In the genomic region with DNA sequence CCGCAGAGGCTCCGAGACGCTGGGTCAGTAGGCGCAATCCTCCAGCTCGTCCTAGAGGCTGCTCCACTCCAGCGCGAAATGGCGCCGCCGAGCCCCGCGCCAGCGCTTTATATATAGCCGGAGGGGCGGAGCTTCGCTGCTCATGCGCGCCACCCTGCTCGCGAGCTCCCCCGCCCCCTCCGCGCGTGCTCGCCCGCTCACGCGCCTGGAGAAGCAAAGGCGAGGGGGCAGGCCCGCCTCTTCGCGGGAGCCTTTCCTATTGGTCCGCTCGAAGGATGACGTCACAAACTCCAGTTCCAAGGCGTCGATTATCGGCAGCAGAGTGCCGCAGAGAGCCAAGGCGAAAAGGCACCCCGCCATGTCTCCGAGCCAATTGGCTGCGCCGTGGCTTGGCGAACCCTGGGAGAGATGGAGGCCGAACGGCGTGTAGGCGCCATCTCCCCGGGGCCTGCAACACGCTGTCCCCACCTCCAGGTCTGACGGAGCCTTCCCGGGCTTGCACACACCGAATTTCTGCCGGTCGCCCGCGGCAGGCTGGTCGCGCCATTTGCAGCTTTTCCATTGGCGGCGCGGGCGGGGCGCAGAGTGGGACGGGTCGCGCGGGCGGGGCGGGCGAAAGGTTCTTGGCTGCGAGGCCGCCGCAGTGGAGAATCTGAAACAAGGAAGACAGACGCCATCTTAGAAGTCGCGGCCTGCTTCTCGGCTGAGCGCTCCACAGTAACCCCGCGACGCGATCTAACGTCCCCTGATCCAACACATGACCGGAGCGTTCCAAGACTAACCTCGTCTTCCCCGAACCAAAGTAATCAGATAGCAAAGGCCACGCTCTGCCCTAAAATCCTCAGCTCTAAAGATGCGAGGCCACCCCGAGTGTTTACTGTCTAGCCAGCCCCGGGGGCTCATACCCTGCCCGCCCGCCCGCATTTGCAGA, we compare ENCODE assay signal across 8 mouse cellular contexts. TPM values are rescaled to one million over a fixed set of nuclear protein-coding genes. Genes with fewer than 3 reads are reported as not detected.
DNase-seq lines count a peak whose midpoint lies in the region; ATAC-seq and TF ChIP-seq lines count a peak whose summit lies in the region.

TSS of gene H2-DMa (plus strand) at position 293 of the 931 bp plus-strand sequence.

- H3K4me2 ChIP-seq in heart, embryonic 12.5 days: peak within 1 kb of the TSS; percentile 95
- H3K4me2 ChIP-seq in kidney, postnatal 0 days (ENCODE audit: low read length): peak within 1 kb of the TSS; percentile 95
- H3K4me2 ChIP-seq in liver, embryonic 11.5 days: peak within 1 kb of the TSS; percentile 97
- peak within 1 kb of the TSS; percentile 98 for H3K4me2 ChIP-seq in stomach, embryonic 14.5 days (replicated peaks; ENCODE audit: low read depth, low read length)

- peak within 1 kb of the TSS; percentile 86 for H3K4me3 ChIP-seq in C2C12 (ENCODE audit: insufficient read depth, poor library complexity, severe bottlenecking)
- H3K4me3 ChIP-seq in heart, embryonic 12.5 days: peak within 1 kb of the TSS; percentile 98
- peak within 1 kb of the TSS; percentile 95 for H3K4me3 ChIP-seq in kidney, postnatal 0 days (replicated peaks; ENCODE audit: low read depth, low read length)
- peak within 1 kb of the TSS; percentile 100 for H3K4me3 ChIP-seq in liver, embryonic 11.5 days (ENCODE audit: low read depth, low read length)
- peak within 1 kb of the TSS; percentile 99 for H3K4me3 ChIP-seq in stomach, embryonic 14.5 days (ENCODE audit: low read depth, low read length)

- under 1% methylated on average over 96 of the region's 96 CpGs for WGBS in heart, embryonic 12.5 days
- WGBS in kidney, postnatal 0 days: 1% methylated on average over 96 of the region's 96 CpGs
- WGBS in liver, embryonic 11.5 days: 2% methylated on average over 96 of the region's 96 CpGs
- 2% methylated on average over 96 of the region's 96 CpGs for WGBS in stomach, embryonic 14.5 days

- peaks cover 46% of the 10 kb centered on the region for H3K36me3 ChIP-seq in C2C12 (ENCODE audit: control insufficient read depth, insufficient read depth)
- peaks cover 43% of the 10 kb centered on the region for H3K36me3 ChIP-seq in heart, embryonic 12.5 days
- H3K36me3 ChIP-seq in kidney, postnatal 0 days (ENCODE audit: insufficient read depth, low read length): peaks cover 28% of the 10 kb centered on the region
- H3K36me3 ChIP-seq in liver, embryonic 11.5 days (ENCODE audit: control insufficient read depth, insufficient read depth, low read length): peaks cover 43% of the 10 kb centered on the region
- peaks cover 38% of the 10 kb centered on the region for H3K36me3 ChIP-seq in stomach, embryonic 14.5 days (ENCODE audit: control insufficient read depth, insufficient read depth, low read length)

- H3K79me2 ChIP-seq in C2C12 (ENCODE audit: control insufficient read depth, insufficient read depth): peaks cover 95% of the 10 kb centered on the region

- H3ac ChIP-seq in C2C12 (ENCODE audit: control insufficient read depth, insufficient read length, low read depth): peak within 1 kb of the TSS; percentile 96

- H3K9me3 ChIP-seq in heart, embryonic 12.5 days (replicated peaks): no peaks in the 10 kb centered on the region
- no peaks in the 10 kb centered on the region for H3K9me3 ChIP-seq in kidney, postnatal 0 days (replicated peaks; ENCODE audit: low read length)
- H3K9me3 ChIP-seq in liver, embryonic 11.5 days (ENCODE audit: control insufficient read depth, low read length): no peaks in the 10 kb centered on the region
- H3K9me3 ChIP-seq in stomach, embryonic 14.5 days (ENCODE audit: control insufficient read depth, low read depth, low read length): no peaks in the 10 kb centered on the region

- peak within 1 kb of the TSS; percentile 95 for H3K9ac ChIP-seq in heart, embryonic 12.5 days
- peak within 1 kb of the TSS; percentile 97 for H3K9ac ChIP-seq in kidney, postnatal 0 days (ENCODE audit: low read depth, low read length)
- H3K9ac ChIP-seq in liver, embryonic 11.5 days (ENCODE audit: low read depth, low read length): peak within 1 kb of the TSS; percentile 97
- H3K9ac ChIP-seq in stomach, embryonic 14.5 days (replicated peaks; ENCODE audit: low read depth, low read length): peak within 1 kb of the TSS; percentile 94

- peak within 1 kb of the TSS; percentile 100 for H3K27ac ChIP-seq in heart, embryonic 12.5 days (ENCODE audit: poor library complexity, severe bottlenecking)
- H3K27ac ChIP-seq in kidney, postnatal 0 days: peak within 1 kb of the TSS; percentile 100
- H3K27ac ChIP-seq in liver, embryonic 11.5 days (ENCODE audit: low read depth, low read length): peak within 1 kb of the TSS; percentile 100
- H3K27ac ChIP-seq in stomach, embryonic 14.5 days (ENCODE audit: low read length): peak within 1 kb of the TSS; percentile 100

- H3K79me3 ChIP-seq in C2C12 (ENCODE audit: low read depth): peaks cover 69% of the 10 kb centered on the region

- peaks cover 33% of the 10 kb centered on the region for H3K4me1 ChIP-seq in heart, embryonic 12.5 days (replicated peaks)
- peaks cover 5% of the 10 kb centered on the region for H3K4me1 ChIP-seq in kidney, postnatal 0 days (replicated peaks; ENCODE audit: insufficient read depth, low read length)
- peaks cover 23% of the 10 kb centered on the region for H3K4me1 ChIP-seq in liver, embryonic 11.5 days (replicated peaks; ENCODE audit: control insufficient read depth, insufficient read depth, low read length)
- peaks cover 14% of the 10 kb centered on the region for H3K4me1 ChIP-seq in stomach, embryonic 14.5 days (ENCODE audit: control insufficient read depth, insufficient read depth, low read length)

- peak; percentile 72 for ATAC-seq in erythroid progenitor cell, adult 5-6 weeks (replicated peaks; ENCODE audit: low FRiP score, poor library complexity, severe bottlenecking)
- peak; percentile 79 for ATAC-seq in heart, embryonic 12.5 days (ENCODE audit: insufficient number of reproducible peaks, low FRiP score)
- ATAC-seq in kidney, postnatal 0 days (replicated peaks; ENCODE audit: low FRiP score, low read depth): peak; percentile 73
- peak; percentile 73 for ATAC-seq in liver, embryonic 11.5 days (replicated peaks; ENCODE audit: low FRiP score)
- peak; percentile 79 for ATAC-seq in stomach, embryonic 14.5 days (ENCODE audit: insufficient number of reproducible peaks, insufficient read depth, low FRiP score, low read depth)

- H3K27me3 ChIP-seq in C2C12 (ENCODE audit: control insufficient read depth, insufficient read depth, insufficient read length): no peaks in the 10 kb centered on the region
- H3K27me3 ChIP-seq in heart, embryonic 12.5 days (replicated peaks): no peaks in the 10 kb centered on the region
- no peaks in the 10 kb centered on the region for H3K27me3 ChIP-seq in kidney, postnatal 0 days (ENCODE audit: insufficient read depth, low read length)
- no peaks in the 10 kb centered on the region for H3K27me3 ChIP-seq in liver, embryonic 11.5 days (replicated peaks; ENCODE audit: control insufficient read depth, insufficient read depth, low read length)
- no peaks in the 10 kb centered on the region for H3K27me3 ChIP-seq in stomach, embryonic 14.5 days (ENCODE audit: control insufficient read depth, insufficient read depth, low read length)

- TF ChIP-seq CTCF in C2C12 (IDR thresholded peaks at IDR 0.05; ENCODE audit: control insufficient read depth, insufficient read depth, insufficient read length): no peak
- TF ChIP-seq CTCF in kidney, postnatal 0 days (IDR thresholded peaks at IDR 0.05; ENCODE audit: low read depth): peak; percentile 4; the same call in 1 of the 2 replicates

- DNase-seq in brain, embryonic 18.5 days (ENCODE audit: low read depth, low spot score): peak; percentile 98
- DNase-seq in kidney, postnatal 0 days (ENCODE audit: low spot score): peak; percentile 99
- DNase-seq in liver, embryonic 11.5 days (ENCODE audit: low spot score): peak; percentile 96
- peak; percentile 99 for DNase-seq in naive thymus-derived CD4-positive, alpha-beta T cell, adult 2 months (ENCODE audit: low read depth)

TF ChIP-seq in C2C12, 6 proteins besides CTCF, POLR2A, EP300 and RAD21:
- no peak for TF ChIP-seq MYOD1 (IDR thresholded peaks at IDR 0.05; ENCODE audit: control insufficient read depth, insufficient read length, low read depth)
- peak; percentile 60 for TF ChIP-seq MAX (IDR thresholded peaks at IDR 0.05)
- TF ChIP-seq MYOG (IDR thresholded peaks at IDR 0.05; ENCODE audit: control insufficient read depth, extremely low read depth, insufficient read length): no peak
- no peak for TF ChIP-seq USF1 (IDR thresholded peaks at IDR 0.05; ENCODE audit: low read depth)
- no peak for TF ChIP-seq CEBPB (IDR thresholded peaks at IDR 0.05; ENCODE audit: low read depth)

RNA-seq across cellular contexts. Expression of gene H2-DMa, which starts in this region (rescaled TPM):
- 5.2 TPM for polyA plus RNA-seq in C2C12 (2012; fragmentation: generic; extraction: Trizol)
- total RNA-seq in erythroid progenitor cell, adult 5-6 weeks (2015; ENCODE audit: low replicate concordance): 14.4 and 17.2 TPM in 2 replicates
- total RNA-seq in erythroid progenitor cell, adult 5-6 weeks (2017; ENCODE audit: low replicate concordance): 12.3 and 20.4 TPM in 2 replicates
- 3.9 and 7.8 TPM in 2 replicates for polyA plus RNA-seq in heart, embryonic 12.5 days (2016; fragmentation: Nextera tagmentation; extraction: Ambion mirVana)
- polyA plus RNA-seq in kidney, postnatal 0 days (2015; fragmentation: Nextera tagmentation; extraction: Ambion mirVana): 18.6 and 20.6 TPM in 2 replicates
- polyA plus RNA-seq in liver, embryonic 11.5 days (2014; fragmentation: Nextera tagmentation; extraction: Ambion mirVana): 5.6 and 5.9 TPM in 2 replicates
- 11.9 and 15.1 TPM in 2 replicates for polyA plus RNA-seq in stomach, embryonic 14.5 days (2014; fragmentation: Nextera tagmentation; extraction: Ambion mirVana)

Comparison
In these comparisons a context has a peak if more than half of its experiments do, and no peak if none do; other contexts are left out.
1. Peak in every context shown above with its lines: DNase-seq, ATAC-seq, H3K4me3 ChIP-seq and H3K27ac ChIP-seq.